Mouse (Mus musculus): Measurements from ENCODE around the gene Osbpl5. TPM values are rescaled to one million over a fixed set of nuclear protein-coding genes. Genes with fewer than 3 reads are reported as not detected.

Osbpl5 gene
- 10 to 100 TPM; 45.1 to 46.4 TPM for total RNA-seq (2021)

GRCm38 (mm10) chr7:143756125-143757026 lies at the start of gene Osbpl5:
Osbpl5 (minus strand) TSS chr7:143756985.
- DNase-seq = no peak

GRCm38 (mm10) chr7:143805199-143805624 lies 48.4 kb upstream of the Osbpl5 start:
- no peak for DNase-seq

GRCm38 (mm10) chr7:143801195-143802065 lies 44.6 kb upstream of the Osbpl5 start:
- DNase-seq = no peak

DNA sequence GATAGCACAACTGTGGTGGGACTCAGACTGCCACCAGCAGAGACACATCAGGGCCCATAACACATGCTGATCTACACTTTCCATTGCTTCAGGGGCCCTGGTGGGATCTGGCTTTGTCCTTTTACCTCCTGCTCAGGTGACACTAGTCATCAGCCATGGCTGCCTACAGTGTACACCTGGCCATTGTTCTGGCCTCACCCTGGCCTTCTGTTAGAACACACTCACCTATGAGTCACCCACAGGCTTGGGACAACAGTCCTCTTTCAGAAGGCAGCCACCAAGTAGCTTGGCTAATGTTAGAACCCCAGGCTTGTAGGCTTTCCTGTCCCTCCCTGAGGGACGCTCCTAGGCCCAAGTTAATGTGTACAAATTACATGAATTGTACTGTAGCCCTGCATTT lies 44.0 kb upstream of the Osbpl5 start:
- no peak for DNase-seq

DNA sequence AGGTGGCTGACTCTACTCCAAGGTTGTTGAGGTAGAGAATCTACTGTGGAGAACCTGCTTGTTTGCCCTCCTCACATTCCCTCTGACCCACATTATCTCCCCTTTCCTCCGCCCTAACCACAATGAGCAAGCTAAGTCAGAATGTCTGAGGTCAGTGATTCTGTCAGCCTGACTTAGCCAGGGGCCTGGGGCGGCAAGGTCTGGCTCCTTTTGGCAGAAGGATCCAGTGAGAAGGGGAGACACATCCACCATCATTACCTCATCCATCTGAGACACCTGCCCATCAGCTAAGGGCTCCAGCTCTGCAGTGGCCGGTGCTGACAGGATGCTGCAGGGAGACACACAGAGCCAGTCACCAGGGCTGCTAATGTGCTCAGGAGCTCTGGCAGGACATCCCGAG lies 42.0 kb upstream of the Osbpl5 start:
- DNase-seq = no peak

DNA sequence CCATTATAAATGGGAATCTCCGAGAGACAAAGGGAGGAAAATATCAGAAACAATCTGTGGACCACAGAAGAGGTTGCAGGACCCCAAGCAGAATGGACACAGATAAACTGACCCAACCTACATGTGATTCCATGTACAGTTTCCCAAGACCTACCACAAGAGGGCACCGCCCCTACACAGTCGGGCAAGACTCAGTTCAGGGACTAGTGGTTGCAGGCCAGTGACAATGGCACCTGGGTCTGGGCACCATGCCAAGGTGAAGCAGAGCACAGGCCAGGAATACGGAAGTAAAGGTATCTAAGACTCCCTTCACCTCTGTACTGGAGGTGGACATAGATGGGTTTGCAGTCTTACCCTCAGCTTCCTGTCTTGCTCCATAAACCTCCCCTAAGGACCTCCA lies 36.3 kb upstream of the Osbpl5 start:
- DNase-seq = peak; percentile 39

- DNase-seq = no peak
Measured at GRCm38 (mm10) chr7:143792336-143792985, 35.7 kb upstream of the Osbpl5 start.

DNA sequence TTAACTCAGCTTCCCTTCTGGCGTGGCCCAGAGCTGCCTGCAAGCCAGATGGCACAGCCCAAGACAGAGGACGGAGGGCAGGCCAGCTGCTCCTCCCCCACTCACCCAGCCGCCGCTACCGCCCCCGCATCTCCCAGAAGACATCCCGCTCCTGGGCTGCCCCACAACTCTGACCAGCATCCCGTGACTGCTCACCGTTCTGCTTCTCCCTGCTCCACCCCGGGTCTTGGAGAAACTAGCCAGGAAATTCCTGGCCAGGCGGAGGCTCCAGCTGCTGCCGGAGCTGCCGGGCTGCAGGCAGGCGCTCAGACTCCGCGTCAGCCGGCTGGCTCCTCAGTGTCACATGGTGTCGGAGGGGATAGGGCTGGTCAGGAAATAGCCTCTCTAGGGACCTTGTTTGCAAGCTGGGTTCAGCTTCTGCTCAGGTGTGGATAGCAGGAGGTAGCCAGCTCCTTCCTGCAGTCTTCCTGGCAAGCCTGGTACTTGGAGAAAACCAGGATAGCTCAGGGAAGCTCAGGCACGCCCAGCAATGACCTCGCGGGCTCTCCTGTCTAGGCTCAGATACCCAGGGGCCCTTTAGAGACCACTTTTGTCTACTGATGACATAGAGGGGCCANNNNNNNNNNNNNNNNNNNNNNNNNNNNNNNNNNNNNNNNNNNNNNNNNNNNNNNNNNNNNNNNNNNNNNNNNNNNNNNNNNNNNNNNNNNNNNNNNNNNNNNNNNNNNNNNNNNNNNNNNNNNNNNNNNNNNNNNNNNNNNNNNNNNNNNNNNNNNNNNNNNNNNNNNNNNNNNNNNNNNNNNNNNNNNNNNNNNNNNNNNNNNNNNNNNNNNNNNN lies 27.4 kb upstream of the Osbpl5 start, which contains the start of gene Mrgpre:
Gene Mrgpre (minus strand): TSS at position 505 of the 834 bp plus-strand sequence.
- DNase-seq = peak; percentile 88

- DNase-seq = peak; percentile 24
Measured at GRCm38 (mm10) chr7:143783378-143783995, 26.7 kb upstream of the Osbpl5 start.

- peak; percentile 41 for DNase-seq
Measured at GRCm38 (mm10) chr7:143777375-143777774, 20.6 kb upstream of the Osbpl5 start.

DNA sequence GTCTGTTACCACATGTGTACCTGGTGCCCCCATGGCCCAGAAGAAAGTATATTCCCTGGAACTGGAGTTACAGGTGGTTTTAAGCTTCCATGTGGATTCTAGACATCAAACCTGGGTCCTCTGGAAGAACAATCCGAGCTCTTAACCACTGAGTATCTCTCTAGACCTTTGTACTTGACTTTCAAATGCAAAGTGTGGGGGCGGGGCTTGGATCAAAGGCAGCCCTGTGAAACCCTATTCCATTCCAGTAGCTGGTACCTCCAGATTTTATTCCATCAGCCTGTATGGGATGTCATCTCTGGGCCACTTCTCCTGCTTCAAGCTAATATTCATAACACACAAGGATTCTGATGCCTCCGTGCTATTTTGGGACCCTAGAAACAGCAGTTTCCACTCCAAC lies 19.4 kb upstream of the Osbpl5 start:
- no peak for DNase-seq

GRCm38 (mm10) chr7:143769461-143769860 lies 12.7 kb upstream of the Osbpl5 start:
- DNase-seq = no peak

DNA sequence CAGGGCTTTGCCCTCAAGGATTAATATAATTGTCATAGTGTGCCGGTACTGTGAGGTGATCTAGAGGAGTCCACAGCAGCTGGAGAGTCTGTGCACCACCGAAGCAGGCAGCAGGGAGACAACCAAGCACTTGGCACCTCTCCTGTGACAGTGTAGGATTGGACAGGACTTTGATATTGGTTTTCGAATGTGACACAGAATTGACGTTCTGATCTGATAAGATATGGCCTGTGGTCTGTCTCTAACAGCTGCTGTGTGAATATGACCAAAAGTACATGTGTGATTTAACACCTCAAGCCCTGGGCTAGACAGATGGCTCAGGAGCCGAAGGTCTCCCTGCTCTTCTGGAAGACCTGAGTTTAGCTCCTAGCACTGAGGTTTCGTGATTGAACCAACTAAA lies 11.5 kb upstream of the Osbpl5 start:
- DNase-seq = no peak

DNA sequence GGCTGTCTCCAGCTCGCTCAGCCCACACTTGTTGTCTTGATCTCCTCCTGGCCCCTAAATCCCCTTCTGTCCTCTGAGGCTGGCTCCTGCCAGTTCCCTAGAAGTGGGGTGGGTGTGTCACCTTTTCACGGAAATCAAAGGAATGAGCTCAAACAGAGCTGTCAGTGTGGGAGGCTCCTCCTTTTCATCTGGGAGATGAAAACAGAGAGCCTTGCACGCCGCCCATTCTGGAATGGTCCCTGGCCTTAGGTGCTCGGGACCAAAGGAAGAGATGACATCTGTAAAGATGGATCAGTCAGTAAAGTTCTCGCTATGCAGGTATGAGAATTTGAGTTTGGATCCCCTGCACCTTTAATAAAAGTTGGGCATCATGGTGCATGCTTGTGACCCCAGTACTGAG lies 10.1 kb upstream of the Osbpl5 start, which contains the start of gene Mrgprg:
Gene Mrgprg (minus strand): TSS at position 101 of the 400 bp plus-strand sequence.
- DNase-seq = no peak

DNA sequence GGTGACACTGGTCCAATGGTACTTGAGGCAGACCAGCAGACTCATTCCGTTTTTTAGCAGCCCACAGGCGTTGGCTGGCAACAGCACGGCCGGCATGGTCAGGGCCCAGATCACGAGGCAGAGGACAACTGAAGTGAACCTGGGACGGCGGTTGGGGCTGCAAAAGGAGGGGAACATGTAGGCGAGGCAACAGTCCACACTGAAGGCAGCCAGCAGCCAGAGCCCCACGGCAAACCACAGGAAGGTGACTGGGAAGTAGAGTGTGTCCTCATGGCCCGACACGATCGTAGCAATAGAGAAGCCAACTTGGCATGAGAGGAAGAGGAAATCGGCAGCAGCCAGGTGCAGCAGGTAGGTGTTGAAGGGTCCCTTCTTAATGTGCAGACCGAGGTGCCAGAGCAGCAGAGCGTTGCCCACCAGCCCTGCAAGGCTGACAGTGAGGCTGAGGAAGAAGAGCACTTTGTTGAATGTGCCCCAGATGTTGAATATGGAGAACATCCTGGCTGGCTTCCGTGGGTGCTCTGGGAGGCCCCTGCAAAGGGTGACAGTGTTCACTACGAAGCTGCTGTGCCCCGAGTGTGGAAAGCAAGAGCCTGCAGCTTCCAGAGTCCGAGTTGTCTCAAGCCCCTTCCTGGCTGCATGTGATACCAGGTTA lies 8.2 kb upstream of the Osbpl5 start:
- DNase-seq = no peak

- no peak for DNase-seq
Measured at GRCm38 (mm10) chr7:143763794-143764193, 7.0 kb upstream of the Osbpl5 start.

GRCm38 (mm10) chr7:143758956-143759355 lies 2.2 kb upstream of the Osbpl5 start:
- no peak for DNase-seq

- DNase-seq = no peak
Measured at GRCm38 (mm10) chr7:143757696-143758095, 911 bp upstream of the Osbpl5 start.

DNA sequence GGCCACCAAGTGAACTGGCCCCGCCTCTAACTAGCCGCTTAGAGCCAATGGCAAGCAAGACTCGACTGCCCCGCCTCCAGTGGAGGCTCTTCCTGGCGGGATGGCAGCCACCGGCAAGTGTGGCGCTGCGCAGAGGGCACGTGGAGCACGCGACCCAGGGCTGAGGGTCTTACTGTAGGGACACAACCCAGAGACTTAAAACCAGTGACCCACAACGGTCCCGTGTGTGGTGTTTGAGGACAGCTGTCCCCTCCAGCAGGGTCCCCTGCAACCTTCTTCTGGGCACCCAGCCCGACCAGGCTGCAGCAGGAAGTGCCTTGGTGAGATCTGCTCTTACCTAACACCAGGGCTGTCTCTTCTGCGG lies 224 bp upstream of the Osbpl5 start:
- DNase-seq = peak; percentile 73

DNA sequence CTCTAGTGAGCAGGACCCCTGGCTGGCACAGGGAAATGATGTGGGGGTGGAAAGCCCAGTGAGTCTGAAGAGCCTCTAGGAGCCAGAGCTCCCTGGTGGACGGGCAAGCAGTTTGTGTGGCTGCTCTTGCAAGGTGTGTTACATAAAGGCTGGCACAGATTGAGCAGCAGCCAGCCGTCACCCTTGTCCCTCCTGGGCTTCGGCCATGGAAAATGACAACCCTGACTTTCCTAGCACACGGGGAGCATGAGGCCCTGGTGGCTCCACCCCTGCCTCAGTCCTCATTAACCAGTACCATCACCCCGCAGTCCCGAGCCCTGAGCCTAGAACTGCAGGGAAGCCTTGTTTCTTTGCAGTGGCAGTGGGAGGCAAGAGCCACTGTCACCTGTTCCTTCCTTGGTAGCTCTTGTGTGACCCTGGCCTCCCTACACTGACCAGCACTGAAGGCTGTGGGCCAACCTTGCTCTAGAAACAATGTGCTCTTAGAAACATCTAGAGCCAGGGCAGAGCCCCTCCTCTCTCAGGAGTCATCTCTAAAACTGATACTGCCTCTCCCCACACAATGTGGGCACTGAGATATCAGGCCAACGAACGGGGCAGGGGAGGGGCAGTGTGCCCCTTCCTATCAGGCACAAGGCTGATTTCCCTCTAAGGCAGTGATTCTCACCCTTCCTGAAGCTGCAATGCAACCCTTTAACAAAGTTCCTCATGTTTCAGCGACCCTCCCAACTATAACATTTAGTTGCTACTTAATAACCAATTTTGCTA lies 1.2 kb downstream of the Osbpl5 start:
- DNase-seq = no peak
